Mouse (Mus musculus): ENCODE results near the gene Ubr1.

GRCm38 (mm10) chr2:120978693-120979037 is 8.2 kb upstream of the Ubr1 start:
- no peak for TF ChIP-seq POLR2A (IDR thresholded peaks at IDR 0.05; ENCODE audit: borderline replicate concordance, extremely low read depth, low read depth, low read length)
- no peak for TF ChIP-seq CTCF (IDR thresholded peaks at IDR 0.05; ENCODE audit: insufficient read depth, low read length)
